Mouse (Mus musculus) c-Kit-positive CD71-positive TER-119-positive erythroid progenitor cells, embryonic 14.5 days (primary cell): ENCODE measurements around the gene Rpl3.
A peak's percentile ranks its signal among the peaks of the same experiment; 100 is the strongest.
"Not testable (repeated sequence)": the region's sequence is repeated elsewhere in the genome, so short reads cannot be mapped to it uniquely, and the experiment has no call there.

ENCODE experiments used
- DNase-seq: peaks from one replicate; pipeline ENCODE4 v3.0.0-alpha.2; 2013; ENCODE audit warnings: low spot score

Gene Rpl3

DNA sequence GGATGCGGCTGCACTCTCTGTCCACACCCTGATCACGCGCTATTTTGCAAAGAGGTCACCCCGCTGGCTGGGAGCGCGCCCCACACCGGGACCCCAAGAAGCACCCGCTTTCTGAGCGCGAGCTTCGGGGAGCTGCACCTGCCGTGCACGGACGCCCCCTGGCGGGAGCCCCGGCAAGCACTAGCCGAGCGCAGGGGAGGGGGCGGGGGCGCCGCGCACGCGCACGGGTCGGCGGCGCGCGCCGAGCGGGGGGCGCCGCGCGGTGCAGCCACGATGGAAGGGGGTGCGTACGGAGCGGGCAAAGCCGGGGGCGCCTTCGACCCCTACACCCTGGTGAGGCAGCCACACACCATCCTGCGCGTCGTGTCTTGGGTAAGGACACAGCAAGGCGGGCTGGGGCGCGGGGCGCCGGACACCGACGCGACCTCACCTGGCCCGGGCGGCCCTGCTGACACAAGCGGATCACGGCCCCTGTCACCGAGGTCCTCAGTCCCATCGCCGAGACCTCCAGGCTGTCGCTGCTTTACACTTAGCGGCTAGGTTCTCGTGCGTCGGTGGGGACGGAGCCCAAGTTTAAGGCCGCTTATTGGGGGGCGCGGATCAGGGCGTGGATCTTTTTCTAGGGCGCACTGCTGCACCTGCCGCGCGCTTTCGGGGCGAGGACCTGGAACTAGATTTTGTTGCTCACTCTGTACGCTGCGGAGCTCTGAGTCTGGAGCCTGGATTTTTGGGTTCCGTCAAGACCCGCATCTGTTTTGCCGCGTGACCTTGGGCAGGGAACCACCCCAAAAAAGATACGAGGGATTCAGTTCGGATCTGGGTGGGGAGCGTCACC, at the start of gene Rpl3, which contains the start of gene Syngr1:
Rpl3 (minus strand) TSS at position 748 of the 835 bp plus-strand sequence.
Syngr1 (plus strand) TSS at position 214 of the 835 bp plus-strand sequence.
- peak; percentile 75 for DNase-seq

DNA sequence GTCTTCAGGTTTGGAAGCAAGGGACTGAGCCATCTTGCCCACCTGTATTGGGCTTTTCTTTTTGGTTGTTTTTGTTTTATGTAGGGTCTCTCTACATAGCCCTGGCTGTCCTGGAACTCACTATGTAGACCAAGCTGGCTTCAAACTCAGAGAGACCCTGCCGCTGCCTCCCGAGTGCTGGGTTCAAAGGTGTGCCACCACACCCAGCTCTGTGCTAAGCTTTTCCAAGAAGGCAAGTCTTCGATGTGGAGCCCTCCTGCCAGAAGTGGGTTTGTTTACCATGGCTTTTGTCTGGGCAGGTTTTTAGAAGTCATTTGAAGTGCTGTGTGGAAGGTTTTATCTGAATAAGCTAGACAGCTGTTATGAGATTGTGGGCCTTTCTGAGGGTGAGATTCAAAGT, 49.2 kb upstream of the Rpl3 start:
- no peak for DNase-seq

DNA sequence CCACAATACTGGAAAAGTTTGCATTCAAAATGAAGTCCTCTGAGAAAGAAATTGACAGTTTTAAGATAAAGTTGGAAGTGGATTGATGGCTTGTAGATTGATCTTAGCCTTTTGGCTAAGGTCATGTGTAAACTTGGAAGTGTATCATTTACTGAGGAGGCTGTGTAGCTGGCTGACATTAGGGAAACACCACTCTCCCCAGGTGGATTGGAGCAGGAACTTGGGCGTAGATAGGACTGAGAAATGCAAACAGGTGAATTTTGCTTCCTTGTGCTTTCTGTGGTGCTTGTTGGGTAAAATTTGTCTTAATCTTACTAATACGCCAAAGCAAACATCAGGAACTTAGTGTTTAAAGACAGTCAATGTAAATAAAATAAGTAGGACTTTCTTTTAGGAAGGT, 48.6 kb upstream of the Rpl3 start:
- no peak for DNase-seq

DNA sequence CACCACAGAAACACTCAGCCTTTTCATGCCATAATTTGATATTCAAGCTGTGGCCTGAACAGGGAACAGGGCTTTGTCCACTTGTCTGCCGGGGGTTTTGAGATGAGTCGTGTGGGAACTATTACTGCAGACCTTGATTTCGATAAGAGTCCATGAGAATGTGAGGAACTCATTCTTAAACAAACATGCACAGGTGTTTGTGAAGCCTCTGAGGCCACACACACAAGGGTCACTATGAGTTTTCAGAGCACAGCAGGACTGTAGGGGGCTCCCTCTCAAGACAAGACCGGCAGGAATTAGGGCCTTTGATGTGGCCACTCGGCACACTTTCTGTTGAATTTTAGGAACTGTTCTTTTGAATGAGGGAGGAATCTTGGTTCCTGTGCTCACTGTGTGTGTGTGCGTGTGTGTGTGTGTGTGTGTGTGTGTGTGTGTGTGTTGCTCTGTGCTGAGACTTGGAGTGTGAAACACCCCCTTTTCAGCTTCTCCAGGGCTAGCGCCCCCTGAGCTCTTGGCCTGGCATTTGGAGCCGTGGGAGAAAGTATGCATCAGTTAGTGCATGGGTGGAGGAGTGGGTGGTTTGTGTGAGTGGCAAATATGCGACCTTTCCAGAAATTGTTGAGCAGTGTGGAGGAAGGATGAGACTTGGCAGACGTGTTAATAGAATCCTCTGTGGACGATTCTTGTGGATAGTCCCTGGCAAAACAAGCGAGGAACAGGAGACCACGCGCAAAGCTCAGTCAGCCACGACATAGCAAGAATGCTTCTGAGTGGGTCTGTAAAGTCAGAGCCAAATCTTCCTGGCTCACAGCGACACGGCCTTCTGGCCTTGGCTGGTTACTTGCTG, 46.5 kb upstream of the Rpl3 start:
- no peak for DNase-seq

DNA sequence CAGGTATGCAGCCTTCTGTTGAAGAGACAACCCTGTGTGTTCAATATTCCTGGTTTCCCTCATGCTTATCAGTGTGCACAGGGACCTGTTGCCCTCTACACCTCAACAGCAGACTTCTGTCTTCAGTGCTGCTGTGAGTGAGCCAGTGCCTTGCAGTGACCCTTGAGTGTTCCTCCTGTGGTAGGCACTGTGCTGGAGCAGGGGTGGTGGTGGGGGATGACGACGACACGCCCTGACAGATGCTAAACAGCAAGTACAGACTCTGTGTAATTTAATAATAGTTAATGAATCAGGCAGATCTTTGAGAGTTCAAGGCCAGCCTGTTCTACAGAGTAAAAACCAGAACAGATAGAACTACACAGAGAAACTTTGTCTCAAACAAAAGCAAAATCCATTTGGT, 45.0 kb upstream of the Rpl3 start:
- no peak for DNase-seq

DNA sequence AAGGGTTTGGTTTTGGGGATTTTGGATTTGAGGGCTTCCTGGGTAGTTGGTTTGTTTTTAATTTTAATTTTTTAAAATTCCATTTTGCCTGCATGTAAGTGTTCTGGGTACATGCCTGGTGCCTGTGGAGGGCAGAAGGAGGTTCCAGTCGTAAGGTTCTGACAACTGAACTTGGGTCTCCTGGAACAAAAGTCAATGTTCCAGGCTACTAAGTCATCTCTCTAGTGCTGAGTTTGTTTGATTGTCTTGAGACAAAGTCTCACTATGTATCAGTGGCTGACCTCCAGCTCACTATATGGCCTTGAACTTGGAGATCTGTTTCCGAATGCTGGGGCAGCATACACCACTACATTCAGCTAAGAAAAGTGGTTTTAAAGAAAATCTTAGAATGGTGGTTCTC, 43.8 kb upstream of the Rpl3 start:
- DNase-seq, result no peak

DNA sequence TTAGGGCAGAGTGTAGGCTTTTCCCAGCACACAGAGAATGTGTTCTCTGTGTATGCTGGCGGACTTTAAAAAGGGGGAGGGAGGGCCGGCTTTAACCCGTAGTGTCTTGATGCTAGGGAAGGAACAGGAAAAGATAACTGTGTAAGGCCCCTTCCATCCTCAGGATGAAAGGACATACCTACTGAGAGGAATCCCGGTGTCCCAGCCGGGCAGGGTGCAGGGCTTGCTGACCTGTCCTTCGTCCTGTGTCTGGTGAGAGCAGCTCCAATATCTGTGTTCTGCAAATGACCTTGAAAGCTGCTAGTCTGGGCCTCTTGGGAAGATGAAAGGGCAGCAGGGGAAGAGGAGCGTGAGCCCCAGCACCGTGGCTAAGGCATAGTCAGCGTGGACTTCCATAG, 42.8 kb upstream of the Rpl3 start:
- no peak for DNase-seq

DNA sequence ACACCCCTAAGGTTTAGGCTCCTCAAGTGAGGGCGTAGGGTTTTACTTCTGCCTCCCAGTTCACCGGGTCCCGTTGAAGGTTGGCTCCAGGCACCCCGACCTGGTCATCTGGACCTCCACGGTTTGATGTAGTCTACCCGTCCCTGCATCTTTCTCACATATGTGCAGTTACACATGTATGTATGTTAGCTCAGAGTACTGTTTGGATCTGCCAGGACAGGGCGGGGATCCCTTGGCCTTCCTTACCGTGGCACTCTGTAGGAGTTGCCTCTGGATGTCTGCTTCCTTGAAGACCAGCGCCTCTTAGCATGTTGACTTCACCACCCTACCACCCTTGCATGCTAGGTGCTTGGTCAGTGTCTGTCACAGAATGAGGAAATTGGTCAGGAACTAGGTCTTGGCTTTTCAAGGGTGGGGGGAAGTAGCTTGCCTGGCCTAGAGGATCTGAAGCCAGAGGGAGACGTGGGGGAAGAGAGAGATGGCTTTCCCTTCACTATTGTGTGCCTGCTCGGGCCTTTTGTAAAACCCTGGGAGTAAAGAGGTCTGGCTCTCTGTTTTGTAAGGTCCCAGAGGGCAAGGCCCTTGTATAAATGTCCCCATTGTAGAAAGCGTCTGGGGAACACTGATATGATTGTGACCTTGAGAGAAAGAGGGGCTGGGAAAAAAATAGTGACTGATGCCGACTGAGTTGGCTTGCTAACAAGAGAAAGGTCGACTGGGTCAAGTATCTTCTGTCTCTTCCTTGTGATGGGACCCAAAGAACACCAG, 42.2 kb upstream of the Rpl3 start:
- DNase-seq, result peak; percentile 59

DNA sequence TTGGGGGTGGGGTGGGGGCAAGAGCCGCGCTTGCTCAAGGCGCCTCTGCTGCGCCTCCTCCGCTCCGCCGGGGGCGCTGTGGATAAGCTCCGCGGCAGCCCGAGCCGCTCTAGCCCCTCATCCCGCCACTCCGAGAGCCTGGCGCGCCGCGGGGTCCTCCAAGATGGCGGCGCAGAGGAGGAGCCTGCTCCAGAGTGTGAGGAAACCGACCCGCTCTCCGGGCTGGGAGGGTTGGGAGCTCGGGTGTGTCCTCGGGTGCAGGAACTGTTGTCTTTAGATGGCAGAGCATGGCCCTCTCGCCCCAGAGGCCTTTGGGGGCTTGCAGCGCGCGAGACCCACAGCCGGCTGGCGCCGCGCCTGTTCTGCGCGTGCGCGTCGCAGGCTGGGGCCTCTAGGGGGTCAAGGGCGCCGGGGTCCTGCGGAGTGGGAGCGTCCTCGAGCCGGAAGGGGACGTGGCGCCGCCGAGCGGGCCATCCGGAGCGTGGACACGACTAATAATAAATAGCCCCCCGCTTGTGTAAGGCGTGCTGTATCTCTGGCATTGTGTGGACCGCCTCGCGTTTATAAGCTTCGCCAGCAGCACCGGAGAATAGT, 41.4 kb upstream of the Rpl3 start, which contains the start of gene Tab1:
Tab1 (plus strand) TSS at position 135 of the 594 bp plus-strand sequence.
- peak; percentile 87 for DNase-seq

DNA sequence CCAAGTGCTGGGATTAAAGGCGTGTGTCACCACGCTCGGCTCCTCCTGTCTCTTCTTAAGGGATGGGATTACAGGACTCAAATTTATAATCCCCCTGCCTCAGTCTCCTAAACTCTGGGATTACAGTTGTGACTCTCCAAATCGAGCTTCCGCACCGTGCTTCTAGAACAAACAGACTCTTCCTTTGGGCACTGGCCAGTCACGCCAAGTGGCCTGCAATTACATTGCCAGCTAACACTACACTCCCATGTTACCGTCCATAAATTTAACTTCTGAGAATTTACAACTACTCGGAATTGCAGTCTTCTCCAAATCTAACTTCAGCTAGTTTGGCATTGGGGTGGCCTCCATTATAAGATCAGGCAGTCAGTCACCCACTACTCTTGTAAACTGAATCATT, 40.8 kb upstream of the Rpl3 start:
- peak; percentile 31 for DNase-seq

DNA sequence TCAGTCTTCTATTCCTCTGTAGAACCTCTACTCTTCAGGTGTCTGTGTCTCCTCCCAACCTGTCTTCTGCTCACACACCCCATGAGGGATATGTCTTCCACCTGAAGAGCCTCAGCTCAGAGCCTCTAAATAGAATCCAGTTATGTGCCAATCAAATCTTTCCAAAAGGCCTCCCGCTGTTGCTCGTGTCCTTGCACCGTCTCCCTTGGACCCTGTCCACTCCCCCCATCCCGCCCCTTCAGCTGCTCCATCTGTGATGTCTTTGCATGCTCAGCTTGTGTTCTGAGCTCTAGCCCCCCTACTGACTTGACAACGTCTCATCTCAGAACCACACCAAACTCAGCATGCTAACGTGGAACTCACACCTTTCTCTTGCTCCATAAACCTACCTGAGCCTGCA, 39.8 kb upstream of the Rpl3 start:
- no peak for DNase-seq

DNA sequence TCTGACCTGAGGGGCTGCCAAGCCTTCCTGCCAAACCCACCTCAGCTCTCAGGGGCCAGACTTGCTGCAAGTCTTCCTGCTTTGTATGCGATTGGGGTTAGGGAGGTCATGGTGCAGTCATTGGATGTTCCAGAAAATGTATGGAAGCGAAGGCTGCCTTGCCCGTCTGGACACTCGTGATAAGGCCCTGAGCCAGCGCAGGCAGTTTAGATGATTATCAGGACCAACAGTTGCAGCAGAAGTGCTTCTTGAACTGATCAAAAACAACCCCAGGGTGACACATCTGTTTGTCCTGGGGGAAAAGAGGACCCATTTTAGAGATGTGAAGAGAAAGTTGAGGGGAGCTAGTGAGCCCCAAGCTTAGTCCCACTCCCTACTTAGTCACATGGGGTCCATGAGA, 39.0 kb upstream of the Rpl3 start:
- peak; percentile 86 for DNase-seq

DNA sequence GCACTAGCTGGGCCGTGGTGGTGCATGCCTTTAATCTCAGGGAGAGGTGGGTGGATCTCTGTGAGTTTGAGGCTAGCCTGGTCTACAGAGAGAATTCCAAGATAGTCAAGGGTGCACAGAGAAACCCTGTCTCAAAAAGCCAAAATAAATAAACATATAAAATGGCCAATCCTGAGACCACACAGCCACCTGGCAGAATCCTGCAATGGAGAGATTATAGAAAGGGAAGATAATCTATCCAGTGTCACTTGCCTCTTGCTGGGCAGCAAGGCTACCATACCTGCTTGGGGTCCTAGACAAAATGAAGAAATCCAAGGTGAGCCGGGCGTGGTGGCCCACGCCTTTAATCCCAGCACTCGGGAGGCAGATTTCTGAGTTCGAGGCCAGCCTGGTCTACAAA, 38.3 kb upstream of the Rpl3 start:
- no peak for DNase-seq

DNA sequence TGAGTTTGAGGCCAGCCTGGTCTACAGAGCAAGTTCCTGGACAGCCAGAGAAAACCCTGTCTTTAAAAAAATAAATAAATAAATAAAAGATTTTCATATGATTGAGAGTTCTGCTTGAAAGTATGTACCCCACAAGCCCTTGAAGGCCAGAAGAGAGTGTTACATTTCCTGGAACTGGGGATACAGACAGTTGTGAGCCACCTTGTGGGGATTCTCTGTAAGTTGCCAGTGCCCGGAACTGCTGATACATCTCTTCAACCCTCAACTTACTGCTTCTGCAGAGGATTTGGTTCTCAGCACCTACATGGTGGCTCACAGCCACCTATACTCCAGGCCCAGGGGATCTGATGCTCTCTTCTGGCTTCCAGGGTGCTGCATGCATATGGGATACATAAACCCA, 35.5 kb upstream of the Rpl3 start:
- no peak for DNase-seq

DNA sequence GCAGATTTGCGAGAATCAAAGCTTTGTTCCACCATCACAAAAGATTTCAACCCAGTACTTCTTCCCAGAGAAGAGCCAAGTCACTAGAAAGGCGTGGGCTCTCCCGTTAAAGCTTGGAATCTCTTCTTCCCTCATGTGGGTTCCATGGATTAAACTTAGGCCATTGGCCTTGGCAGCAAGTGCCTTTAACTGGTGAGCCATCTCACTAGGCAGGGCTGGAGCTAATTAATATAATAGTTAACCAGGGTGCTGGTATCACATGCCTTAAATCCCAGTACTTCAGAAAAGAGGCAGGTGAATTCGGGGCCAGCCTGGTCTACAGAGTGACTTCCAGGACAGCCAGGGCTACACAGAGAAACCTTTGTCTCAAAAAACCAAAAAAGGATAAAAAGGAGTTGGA, 33.0 kb upstream of the Rpl3 start:
- no peak for DNase-seq

DNA sequence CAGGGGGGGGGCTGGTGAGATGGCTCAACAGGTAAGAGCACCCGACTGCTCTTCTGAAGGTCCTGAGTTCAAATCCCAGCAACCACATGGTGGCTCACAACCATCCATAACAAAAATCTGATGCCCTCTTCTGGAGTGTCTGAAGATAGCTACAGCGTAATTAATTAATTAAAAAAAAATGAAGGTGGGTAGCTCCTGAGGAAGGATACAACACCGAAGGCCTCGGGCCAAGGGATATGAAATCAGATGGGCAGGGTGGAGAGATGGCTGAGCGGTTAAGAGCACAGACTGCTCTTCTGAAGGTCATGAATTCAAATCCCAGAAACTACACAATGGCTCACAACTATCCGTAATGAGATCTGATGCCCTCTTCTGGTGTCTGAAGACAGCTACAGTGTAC, 30.8 kb upstream of the Rpl3 start:
- DNase-seq, result not testable (repeated sequence)

DNA sequence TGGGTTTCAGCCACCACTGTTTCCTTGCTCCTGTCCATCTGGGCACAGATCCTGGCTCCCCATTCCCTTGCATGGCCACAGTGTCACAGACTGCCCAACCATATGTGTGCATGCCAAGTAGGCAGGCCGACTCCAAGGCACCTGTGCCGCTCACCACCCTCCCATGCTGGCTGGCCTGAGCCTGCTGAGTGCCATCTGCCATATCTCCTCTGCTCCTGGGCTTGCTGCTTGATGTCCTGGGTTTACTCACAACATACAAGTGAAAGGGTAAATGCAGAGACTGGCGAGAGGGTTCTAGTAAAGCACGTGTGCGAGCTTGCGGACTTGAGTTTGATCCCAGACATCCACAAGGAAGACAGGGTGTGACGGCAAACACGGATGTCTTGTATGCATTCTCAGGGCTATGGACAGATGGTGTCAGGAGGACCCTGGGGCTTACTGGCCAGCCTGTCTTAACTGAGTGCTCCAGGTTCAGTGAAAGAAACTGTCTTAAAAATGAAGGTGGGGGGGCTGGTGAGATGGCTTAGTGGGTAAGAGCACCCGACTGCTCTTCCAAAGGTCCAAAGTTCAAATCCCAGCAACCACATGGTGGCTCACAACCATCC, 30.2 kb upstream of the Rpl3 start:
- DNase-seq, result no peak

DNA sequence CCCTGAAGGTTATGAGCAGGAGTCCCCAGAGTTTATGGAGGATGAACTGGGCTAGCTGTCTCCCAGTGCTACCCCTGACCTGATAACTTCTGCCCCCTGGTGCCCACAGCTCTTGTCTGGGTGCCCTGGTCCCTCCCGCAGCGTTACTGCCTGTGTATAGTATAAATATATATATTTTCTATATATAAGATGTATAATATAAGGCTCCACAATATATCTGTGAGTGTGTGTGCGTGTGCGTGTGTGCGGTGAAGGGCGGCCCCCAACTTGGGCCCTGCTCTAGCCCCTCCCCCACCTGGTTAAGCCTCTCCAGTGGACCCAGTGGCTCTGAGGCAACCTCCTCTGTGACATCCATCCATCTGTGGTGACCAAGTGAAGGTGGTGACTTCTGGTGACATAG, 27.4 kb upstream of the Rpl3 start:
- no peak for DNase-seq

DNA sequence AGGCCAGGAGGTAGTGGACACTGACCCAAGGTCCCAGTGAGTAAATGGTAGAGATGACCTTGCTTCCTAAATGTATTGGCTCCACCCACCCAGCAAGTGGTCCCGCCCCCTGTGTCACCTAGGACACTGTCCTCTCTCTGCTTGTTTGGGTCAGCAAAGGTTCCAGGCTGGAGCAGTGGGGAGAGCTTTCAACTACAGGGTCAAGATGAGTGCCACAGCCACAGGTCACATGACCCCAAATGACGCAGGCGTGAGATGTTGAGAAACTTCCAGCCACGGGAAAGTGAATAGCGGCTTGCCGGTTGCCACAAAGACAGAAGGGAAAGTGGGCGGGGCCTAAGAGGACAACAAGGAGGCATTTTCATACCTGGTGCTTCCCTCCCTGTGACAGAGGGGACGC, 25.5 kb upstream of the Rpl3 start:
- DNase-seq, result no peak

DNA sequence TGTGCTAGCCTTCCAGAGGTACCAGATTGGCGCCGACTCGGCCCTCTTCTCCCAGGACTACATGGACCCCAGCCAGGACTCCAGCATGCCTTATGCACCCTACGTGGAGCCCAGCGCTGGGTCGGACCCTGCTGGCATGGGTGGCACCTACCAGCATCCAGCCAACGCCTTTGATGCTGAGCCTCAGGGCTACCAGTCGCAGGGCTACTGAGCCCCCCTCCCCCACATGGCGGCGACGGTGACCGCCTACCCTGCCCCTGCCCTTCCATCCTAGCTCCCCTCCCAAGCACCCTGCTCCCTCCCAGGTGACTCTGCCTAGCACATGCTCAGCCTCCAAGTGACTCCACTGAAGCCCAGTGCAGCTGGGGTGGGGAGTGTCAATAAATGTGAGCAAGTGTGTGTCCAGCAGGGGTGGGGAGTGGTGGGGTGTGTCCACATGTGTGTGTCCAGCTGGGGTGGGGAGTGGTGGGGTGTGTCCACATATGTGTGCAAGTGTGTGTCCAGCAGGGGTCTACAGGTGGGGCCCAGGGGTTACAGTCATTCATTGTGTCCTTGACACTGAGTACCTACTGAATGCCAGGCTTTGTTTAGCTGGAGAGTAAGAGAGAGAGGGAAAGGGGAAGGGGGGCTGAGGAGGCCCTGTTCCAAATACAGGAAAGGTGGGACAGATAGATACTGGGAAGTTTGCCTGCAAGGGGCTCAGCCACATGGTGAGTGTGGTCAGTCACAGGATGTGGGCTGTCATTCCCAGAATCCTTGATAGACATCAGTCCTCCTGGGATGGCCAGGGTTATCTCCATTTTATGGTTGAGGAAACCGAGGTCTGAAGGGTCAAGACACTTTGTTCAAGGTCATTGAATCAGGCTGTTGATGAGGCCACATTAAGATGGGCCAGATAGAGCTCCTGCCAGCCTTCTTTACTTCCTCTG, 24.5 kb upstream of the Rpl3 start:
- no peak for DNase-seq
